Mouse (Mus musculus) bone marrow, adult 2 months (tissue): ENCODE measurements at regions not wholly inside any gene's neighbourhood (a gene's known extent, or its start where the extent isn't known, plus 50 kb on each side); places are given as distances from the start of the nearest gene placed in this dataset.

Source experiments
- CTCF ChIP-seq: fragments of 200-500 bp; IDR thresholded peaks from 2 replicates; pipeline ENCODE4 v1.5.1; 2011; ENCODE audit warnings: low read length, control low read depth; ENCODE audit not compliant: control insufficient read depth, insufficient read depth
- POLR2A ChIP-seq: fragments of 200-500 bp; IDR thresholded peaks from 2 replicates; pipeline ENCODE4 v1.6.1; 2011; ENCODE audit warnings: low read depth, mild to moderate bottlenecking, control low read depth, low read length, borderline replicate concordance; ENCODE audit not compliant: control insufficient read depth

DNA sequence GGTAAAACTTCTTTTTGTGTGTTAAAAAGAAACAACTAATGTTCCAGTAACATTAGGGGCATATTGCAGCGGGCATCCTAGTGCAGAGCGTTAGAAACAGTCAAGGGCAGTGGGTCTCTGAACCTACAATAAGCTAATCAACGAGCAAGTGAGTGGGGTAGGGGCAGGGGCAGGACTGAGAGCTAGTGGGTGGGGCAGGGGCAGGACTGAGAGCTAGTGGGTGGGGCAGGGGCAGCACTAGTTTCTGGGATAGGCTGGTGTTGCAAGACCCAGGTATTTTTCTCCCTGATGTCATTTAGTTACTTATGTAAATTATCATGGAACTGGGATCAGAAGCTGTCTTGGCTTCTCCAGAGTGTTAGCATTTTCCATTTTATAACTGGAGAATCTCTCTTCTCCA, 309.5 kb downstream of the 1810013L24Rik start:
- TF ChIP-seq CTCF = no peak
- TF ChIP-seq POLR2A = no peak
